Comparison of ENCODE assay signal across 22 mouse cellular contexts in the genomic region with DNA sequence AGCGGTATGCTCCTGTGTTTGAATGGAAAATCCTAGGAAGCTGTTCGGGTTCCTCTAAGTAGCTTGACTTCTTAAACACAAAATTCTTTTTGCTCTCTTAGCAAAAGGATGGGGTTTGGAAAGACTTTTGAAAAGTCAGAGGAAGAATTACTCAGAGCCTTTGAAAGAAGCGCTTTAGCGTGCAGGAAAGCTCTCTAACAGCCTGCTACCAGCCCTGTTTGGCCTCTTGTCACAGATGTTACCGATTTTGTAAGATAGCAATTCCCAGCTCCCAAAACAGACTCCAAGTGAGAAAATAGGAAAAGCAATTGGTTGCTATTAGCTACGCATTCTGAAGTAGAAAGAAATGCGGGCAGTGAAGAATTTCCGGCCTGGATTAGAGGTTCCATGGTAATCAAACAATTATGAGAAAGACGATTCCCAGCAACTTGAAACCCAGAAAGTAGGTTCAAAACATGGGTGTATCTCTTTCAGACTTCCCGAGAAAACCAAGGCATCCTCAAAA. TPM values are rescaled to one million over a fixed set of nuclear protein-coding genes. Genes with fewer than 3 reads are reported as not detected.
A peak's percentile ranks its signal among the peaks of the same experiment; 100 is the strongest.
DNase-seq lines count a peak whose midpoint lies in the region; ATAC-seq and TF ChIP-seq lines count a peak whose summit lies in the region.
"Had no signal": no experiment of that assay in that cellular context is flagged by ENCODE, and none has a peak within 500 bp of the region (broad histone marks: within the 10 kb centered on the region; RNA-seq: fewer than 3 reads in every experiment).

No protein-coding gene starts in this region.

- H3K4me3 ChIP-seq in limb, embryonic 14.5 days (replicated peaks; ENCODE audit: low read length) = no peak overlapping the region
- H3K4me3 ChIP-seq in limb, embryonic 10.5 days = no peak overlapping the region
- H3K4me3 ChIP-seq in hindbrain, embryonic 10.5 days = no peak overlapping the region
- H3K4me3 ChIP-seq in midbrain, embryonic 14.5 days (replicated peaks; ENCODE audit: low read depth, low read length) = no peak overlapping the region
- H3K4me3 ChIP-seq: heart, embryonic 15.5 days; myocyte had no signal

- peak; percentile 26; the same call in 1 of the 2 replicates for ATAC-seq in limb, embryonic 14.5 days (ENCODE audit: low FRiP score, low read depth)
- ATAC-seq in midbrain, embryonic 14.5 days (ENCODE audit: low FRiP score, low TSS enrichment) = no peak

- no peak for TF ChIP-seq POLR2A in limb, embryonic 14.5 days (IDR thresholded peaks at IDR 0.05; ENCODE audit: borderline replicate concordance, extremely low read depth, insufficient read depth, insufficient read length)

- 0 out of 2 replicates have a peak, but pooled peaks cover 4% of the 10 kb centered on the region for H3K4me1 ChIP-seq in limb, embryonic 14.5 days (ENCODE audit: control insufficient read depth, insufficient read depth, low read length)
- H3K4me1 ChIP-seq in limb, embryonic 10.5 days = peaks cover 7% of the 10 kb centered on the region; the same call in 1 of the 2 replicates
- peaks cover 23% of the 10 kb centered on the region for H3K4me1 ChIP-seq in hindbrain, embryonic 10.5 days (replicated peaks)
- H3K4me1 ChIP-seq in midbrain, embryonic 14.5 days (ENCODE audit: control insufficient read depth, insufficient read depth, low read length) = peaks cover 21% of the 10 kb centered on the region
- H3K4me1 ChIP-seq: heart, embryonic 15.5 days had no signal

- H3K9me3 ChIP-seq in limb, embryonic 14.5 days (ENCODE audit: control insufficient read depth, low read length) = no peaks in the 10 kb centered on the region
- H3K9me3 ChIP-seq in limb, embryonic 10.5 days (replicated peaks) = no peaks in the 10 kb centered on the region
- H3K9me3 ChIP-seq in hindbrain, embryonic 10.5 days = no peaks in the 10 kb centered on the region
- no peaks in the 10 kb centered on the region for H3K9me3 ChIP-seq in midbrain, embryonic 14.5 days (ENCODE audit: control insufficient read depth, low read length)
- H3K9me3 ChIP-seq: heart, embryonic 15.5 days had no signal

- H3K27me3 ChIP-seq in limb, embryonic 14.5 days (ENCODE audit: control insufficient read depth, insufficient read depth, low read length) = no peaks in the 10 kb centered on the region
- no peaks in the 10 kb centered on the region for H3K27me3 ChIP-seq in limb, embryonic 10.5 days (ENCODE audit: low read depth, poor library complexity, severe bottlenecking)
- no peaks in the 10 kb centered on the region for H3K27me3 ChIP-seq in hindbrain, embryonic 10.5 days (ENCODE audit: insufficient read depth, poor library complexity, severe bottlenecking)
- no peaks in the 10 kb centered on the region for H3K27me3 ChIP-seq in midbrain, embryonic 14.5 days (ENCODE audit: control insufficient read depth, insufficient read depth, low read length)
- H3K27me3 ChIP-seq: heart, embryonic 15.5 days had no signal

- H3K27ac ChIP-seq in limb, embryonic 14.5 days (replicated peaks; ENCODE audit: low read depth, low read length) = no peak overlapping the region
- no peak overlapping the region for H3K27ac ChIP-seq in limb, embryonic 10.5 days
- peak overlapping the region; percentile 70 for H3K27ac ChIP-seq in hindbrain, embryonic 10.5 days
- no peak overlapping the region for H3K27ac ChIP-seq in midbrain, embryonic 14.5 days (replicated peaks; ENCODE audit: low read depth, low read length)
- H3K27ac ChIP-seq: heart, embryonic 15.5 days; macrophage had no signal

- H3K36me3 ChIP-seq in limb, embryonic 14.5 days (ENCODE audit: control insufficient read depth, insufficient read depth, low read length) = no peaks in the 10 kb centered on the region
- no peaks in the 10 kb centered on the region for H3K36me3 ChIP-seq in limb, embryonic 10.5 days
- no peaks in the 10 kb centered on the region for H3K36me3 ChIP-seq in hindbrain, embryonic 10.5 days
- no peaks in the 10 kb centered on the region for H3K36me3 ChIP-seq in midbrain, embryonic 14.5 days (ENCODE audit: control insufficient read depth, insufficient read depth, low read length)
- H3K36me3 ChIP-seq: heart, embryonic 15.5 days had no signal

- peak; percentile 45 for DNase-seq in limb, embryonic 14.5 days (ENCODE audit: low spot score)
- DNase-seq in limb, embryonic 10.5 days (ENCODE audit: low spot score) = no peak
- DNase-seq in embryo, embryonic 11 days = peak; percentile 39
- no peak for DNase-seq in hindbrain, embryonic 10.5 days (ENCODE audit: low spot score)
- peak; percentile 47 for DNase-seq in midbrain, embryonic 14.5 days
- no peak for DNase-seq in thymus, postnatal 25 days
- no peak for DNase-seq in left cerebral cortex, adult 18-20 months (ENCODE audit: low spot score in 2 of 2)
- DNase-seq in thymus, postnatal 0 days (ENCODE audit: low spot score) = no peak
- DNase-seq: adrenal gland, postnatal 36 days; cerebellum, adult 11-12 months; left cerebral cortex, postnatal 4 days; thymus, postnatal 14 days had no signal

- no peak overlapping the region for H3K9ac ChIP-seq in limb, embryonic 14.5 days (ENCODE audit: low read depth, low read length, severe bottlenecking)
- no peak overlapping the region for H3K9ac ChIP-seq in midbrain, embryonic 14.5 days (replicated peaks; ENCODE audit: low read length)
- H3K9ac ChIP-seq: heart, embryonic 15.5 days had no signal

- H3K4me2 ChIP-seq in limb, embryonic 14.5 days (replicated peaks; ENCODE audit: low read depth, low read length, severe bottlenecking) = peak overlapping the region; percentile 21; the same call in 1 of the 2 replicates
- 0 out of 2 replicates have a peak overlapping the region, but pooled peaks have one; percentile 9 for H3K4me2 ChIP-seq in midbrain, embryonic 14.5 days (ENCODE audit: low read length)
- H3K4me2 ChIP-seq: heart, embryonic 15.5 days had no signal

- WGBS in limb, embryonic 14.5 days = 46% methylated on average over 10 of the region's 10 CpGs
- WGBS in limb, embryonic 10.5 days = 63% methylated on average over 10 of the region's 10 CpGs
- 57% methylated on average over 10 of the region's 10 CpGs for WGBS in hindbrain, embryonic 10.5 days
- 30% methylated on average over 10 of the region's 10 CpGs for WGBS in midbrain, embryonic 14.5 days

RNA-seq across cellular contexts. Expression of a gene that starts 26.1 kb away (rescaled TPM):
- not detected in 2 replicates for polyA plus RNA-seq in limb, embryonic 14.5 days (2012; rRNA removed)
- not detected in 2 replicates for polyA plus RNA-seq in limb, embryonic 14.5 days (2014; fragmentation: Nextera tagmentation; extraction: Ambion mirVana)
- polyA plus RNA-seq in limb, embryonic 10.5 days (2016; fragmentation: Nextera tagmentation; extraction: Ambion mirVana) = not detected in 2 replicates
- polyA plus RNA-seq in hindbrain, embryonic 10.5 days (2016; fragmentation: Nextera tagmentation; extraction: Ambion mirVana) = not detected in 2 replicates
- polyA plus RNA-seq in midbrain, embryonic 14.5 days (2014; fragmentation: Nextera tagmentation; extraction: Ambion mirVana) = not detected in 2 replicates
- total RNA-seq in left cerebral cortex, adult 18-20 months (2021) = not detected
- not detected in 2 replicates for polyA plus RNA-seq in thymus, postnatal 0 days (2015; fragmentation: Nextera tagmentation; extraction: Ambion mirVana)
- total RNA-seq: adrenal gland, postnatal 36 days; layer of hippocampus, adult 8-10 months; left cerebral cortex, postnatal 4 days; MEL had no signal
- polyA plus RNA-seq: frontal cortex, adult 2 months; gonadal fat pad, adult 2 months; heart, embryonic 15.5 days; intestine, embryonic 14.5 days; kidney, embryonic 16.5 days; liver, embryonic 16.5 days; macrophage; myocyte had no signal

Comparison
In these comparisons a context has a peak if more than half of its experiments do, and no peak if none do; other contexts are left out.
1. DNase-seq: peak in limb, embryonic 14.5 days (single experiment), embryo, embryonic 11 days (single experiment) and midbrain, embryonic 14.5 days (single experiment); none in limb, embryonic 10.5 days (single experiment), hindbrain, embryonic 10.5 days (single experiment), thymus, postnatal 25 days (single experiment), left cerebral cortex, adult 18-20 months (0 of 2) and thymus, postnatal 0 days (single experiment).